19 mouse cellular contexts compared by ENCODE assay signal in the genomic region with DNA sequence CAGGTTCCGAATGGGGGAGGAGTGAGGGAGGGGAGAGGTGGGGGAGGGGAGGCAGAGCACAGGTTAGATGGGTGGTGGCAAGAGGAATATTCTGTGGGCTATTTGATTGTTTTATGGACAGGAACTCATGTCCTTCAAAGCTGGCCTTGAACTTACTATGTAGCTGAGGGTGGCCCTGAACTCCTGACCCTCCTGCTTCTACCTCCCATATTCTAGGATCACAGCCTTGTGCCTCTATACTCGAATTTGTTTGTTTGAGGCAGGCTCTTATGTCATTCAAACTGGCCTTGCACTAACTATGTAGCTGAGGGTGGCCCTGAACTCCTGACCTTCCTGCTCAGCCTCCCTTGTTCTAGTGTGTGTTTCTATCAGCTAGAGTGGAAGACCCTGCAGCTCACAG.
"Had no signal": no experiment of that assay in that cellular context is flagged by ENCODE, and none has a peak within 500 bp of the region (broad histone marks: within the 10 kb centered on the region; RNA-seq: fewer than 3 reads in every experiment).

No protein-coding gene starts in this region.

- H3K36me3 ChIP-seq: liver, embryonic 15.5 days; lung, embryonic 15.5 days; midbrain, embryonic 12.5 days; midbrain, embryonic 15.5 days; neural tube, embryonic 12.5 days; stomach, embryonic 15.5 days had no signal

- H3K27me3 ChIP-seq: liver, embryonic 15.5 days; lung, embryonic 15.5 days; megakaryocyte, embryonic 14.5 days; midbrain, embryonic 15.5 days; stomach, embryonic 15.5 days had no signal

- H3K9me3 ChIP-seq: lung, embryonic 15.5 days; stomach, embryonic 15.5 days had no signal

- DNase-seq: liver, postnatal 0 days; lung, adult 2 months; lung, postnatal 14 days; lung, postnatal 36 days; retina, postnatal 1 day; right cerebral cortex, adult 18-20 months; right cerebral cortex, postnatal 25 days; thymus, adult 2 months; thymus, postnatal 25 days; thymus, postnatal 4 days had no signal

- H3K4me3 ChIP-seq: liver, embryonic 15.5 days; lung, embryonic 15.5 days; megakaryocyte, embryonic 14.5 days; midbrain, embryonic 12.5 days; midbrain, embryonic 15.5 days; neural tube, embryonic 12.5 days; stomach, embryonic 15.5 days had no signal

- H3K9ac ChIP-seq: liver, embryonic 15.5 days; liver, postnatal 0 days; lung, embryonic 15.5 days; midbrain, embryonic 12.5 days; midbrain, embryonic 15.5 days; neural tube, embryonic 12.5 days; stomach, embryonic 15.5 days had no signal

- H3K27ac ChIP-seq: liver, embryonic 15.5 days; lung, embryonic 15.5 days; macrophage; midbrain, embryonic 12.5 days; midbrain, embryonic 15.5 days; neural tube, embryonic 12.5 days; stomach, embryonic 15.5 days; stomach, postnatal 0 days had no signal
